Mouse (Mus musculus) embryonic facial prominence, embryonic 11.5 days (tissue): ENCODE measurements around the gene Noxa1. TPM values are rescaled to one million over a fixed set of nuclear protein-coding genes. Genes with fewer than 3 reads are reported as not detected.

Experiments used
- ATAC-seq: fragments of 200-750 bp; cut with Nextera tagmentation; replicated peaks from 2 replicates; pipeline ENCODE4 v1.8.0; 2017; ENCODE audit warnings: low read depth; ENCODE audit not compliant: insufficient number of reproducible peaks, low FRiP score, low TSS enrichment
- DNase-seq: peaks from one replicate; pipeline ENCODE4 v3.0.0-alpha.2; 2015; ENCODE audit warnings: low spot score
- H3K27ac ChIP-seq: fragments of 300-500 bp; sonication (generic); replicated peaks from 2 replicates; pipeline ENCODE4 v1.5.1; 2014; ENCODE audit warnings: mild to moderate bottlenecking, low read depth, low read length, control low read depth
- H3K27me3 ChIP-seq: fragments of 300-500 bp; sonication (generic); 2 replicates; pipeline ENCODE4 v1.6.1; 2014; ENCODE audit warnings: mild to moderate bottlenecking, low read length, moderate library complexity, mixed read lengths; ENCODE audit not compliant: control insufficient read depth, insufficient read depth
- H3K36me3 ChIP-seq: fragments of 300-500 bp; sonication (generic); replicated peaks from 2 replicates; pipeline ENCODE4 v1.6.1; 2014; ENCODE audit warnings: low read depth, mild to moderate bottlenecking, low read length, moderate library complexity, mixed read lengths; ENCODE audit not compliant: control insufficient read depth, insufficient read depth
- H3K4me1 ChIP-seq: fragments of 300-500 bp; sonication (generic); 2 replicates; pipeline ENCODE4 v1.6.1; 2014; ENCODE audit warnings: low read length, mixed read lengths; ENCODE audit not compliant: control insufficient read depth, insufficient read depth
- H3K4me2 ChIP-seq: fragments of 300-500 bp; sonication (generic); 2 replicates; pipeline ENCODE4 v1.6.1; 2014; ENCODE audit warnings: low read depth, mild to moderate bottlenecking, control low read depth, low read length, moderate library complexity
- H3K4me3 ChIP-seq: fragments of 300-500 bp; sonication (generic); 2 replicates; pipeline ENCODE4 v1.5.1; 2014; ENCODE audit warnings: low read depth, low read length, control low read depth
- H3K9ac ChIP-seq: fragments of 300-500 bp; sonication (generic); replicated peaks from 2 replicates; pipeline ENCODE4 v1.6.1; 2014; ENCODE audit warnings: mild to moderate bottlenecking, control low read depth, low read length
- H3K9me3 ChIP-seq: fragments of 300-500 bp; sonication (generic); replicated peaks from 2 replicates; pipeline ENCODE4 v1.6.1; 2016; ENCODE audit warnings: mild to moderate bottlenecking, low read length, inconsistent platforms, mixed read lengths; ENCODE audit not compliant: control insufficient read depth
- WGBS: fragments of 180-500 bp; shearing (Covaris S2); extraction: QIAGEN DNeasy Blood & Tissue Kit; methylation state at CpG from one replicate; pipeline ENCODE4 v1.1.7; 2014; 5-methylcytosine and 5-hydroxymethylcytosine counted together
- polyA plus RNA-seq: library from polyadenylated mRNA; unstranded; fragments of >200 nt; fragmentation: Nextera tagmentation; extraction: Ambion mirVana; gene quantifications from 2 replicates; pipeline ENCODE4 v1.2.1, GENCODE M21; 2014

Gene Noxa1
- polyA plus RNA-seq, 1 experiment from 2014 or later = not detected

DNA sequence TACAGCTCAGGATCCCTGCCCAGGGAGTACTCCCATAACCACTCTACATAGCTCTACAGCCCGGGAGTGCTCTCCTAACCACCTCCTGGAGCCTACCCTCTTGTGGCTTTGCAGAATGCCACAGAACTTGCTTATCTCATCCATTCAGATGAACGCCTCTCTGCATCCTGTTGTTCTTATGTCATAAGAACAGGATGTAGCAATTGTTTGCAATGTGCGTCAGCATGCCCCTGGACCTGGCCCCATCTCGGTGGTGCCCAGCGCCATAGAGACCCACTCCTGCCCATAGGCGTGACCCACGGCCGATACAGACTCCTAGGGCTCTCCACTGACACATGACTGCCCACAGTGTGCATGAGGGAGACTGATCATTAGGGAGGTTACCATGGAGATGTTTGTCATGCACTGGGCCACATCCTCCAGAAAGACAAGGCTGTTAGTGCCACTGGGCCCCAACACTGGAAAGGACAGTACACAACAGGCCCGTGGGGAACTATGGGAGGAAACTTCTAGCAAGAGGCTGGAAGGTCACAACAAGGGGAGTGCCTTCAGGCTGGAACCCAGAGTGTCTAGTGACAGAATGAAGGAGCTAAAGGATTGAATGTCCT lies 16.3 kb upstream of the Noxa1 start:
- Histone ChIP-seq H3K36me3 (no peaks in the 10 kb centered on the region), H3K27me3 (no peaks in the 10 kb centered on the region), H3K27ac (no peak overlapping the region), H3K9me3 (no peaks in the 10 kb centered on the region), H3K4me1 (no peaks in the 10 kb centered on the region), H3K4me2 (no peak overlapping the region), H3K9ac (no peak overlapping the region), H3K4me3 (no peak overlapping the region)
- ATAC-seq = no peak
- no peak for DNase-seq
- WGBS = 70% methylated on average over 9 of the region's 9 CpGs

DNA sequence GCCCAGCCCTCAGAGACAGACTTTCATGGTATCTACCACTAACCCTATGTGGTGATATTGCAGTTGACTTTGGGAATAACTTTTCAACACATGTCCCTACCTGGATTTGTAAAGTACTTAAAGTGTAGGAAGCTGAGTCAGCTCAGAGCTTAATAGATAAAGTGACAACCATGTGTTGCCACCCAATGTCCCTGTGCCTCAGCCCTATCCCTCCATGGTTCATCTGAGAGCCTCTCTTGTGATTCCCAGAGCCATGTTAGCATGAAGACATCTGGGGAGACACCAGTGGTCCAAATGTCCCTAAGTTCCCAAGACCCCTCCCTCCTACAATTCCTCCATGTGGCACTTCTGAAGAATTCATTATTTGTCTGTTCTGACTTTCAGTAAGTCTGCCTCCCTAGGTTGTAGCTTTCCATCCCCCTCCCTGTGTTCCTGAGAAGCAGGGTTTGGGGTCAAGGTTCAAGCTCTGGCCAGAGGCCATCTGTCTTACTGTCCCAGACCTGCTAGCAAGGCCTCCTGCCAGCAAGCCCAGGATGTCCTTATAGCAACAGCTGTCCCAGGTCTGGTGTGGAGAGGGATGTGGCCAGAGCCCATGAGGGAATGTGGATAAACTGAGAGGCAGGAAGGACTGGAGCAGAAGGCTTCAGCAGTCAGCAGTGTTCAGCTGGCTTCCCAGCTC lies 15.7 kb upstream of the Noxa1 start:
- H3K27ac ChIP-seq = no peak overlapping the region
- H3K9ac ChIP-seq = no peak overlapping the region
- H3K9me3 ChIP-seq = no peaks in the 10 kb centered on the region
- no peak overlapping the region for H3K4me2 ChIP-seq
- no peak overlapping the region for H3K4me3 ChIP-seq
- H3K36me3 ChIP-seq = no peaks in the 10 kb centered on the region
- DNase-seq (no peak), ATAC-seq (no peak)
- no peaks in the 10 kb centered on the region for H3K27me3 ChIP-seq
- no peaks in the 10 kb centered on the region for H3K4me1 ChIP-seq

DNA sequence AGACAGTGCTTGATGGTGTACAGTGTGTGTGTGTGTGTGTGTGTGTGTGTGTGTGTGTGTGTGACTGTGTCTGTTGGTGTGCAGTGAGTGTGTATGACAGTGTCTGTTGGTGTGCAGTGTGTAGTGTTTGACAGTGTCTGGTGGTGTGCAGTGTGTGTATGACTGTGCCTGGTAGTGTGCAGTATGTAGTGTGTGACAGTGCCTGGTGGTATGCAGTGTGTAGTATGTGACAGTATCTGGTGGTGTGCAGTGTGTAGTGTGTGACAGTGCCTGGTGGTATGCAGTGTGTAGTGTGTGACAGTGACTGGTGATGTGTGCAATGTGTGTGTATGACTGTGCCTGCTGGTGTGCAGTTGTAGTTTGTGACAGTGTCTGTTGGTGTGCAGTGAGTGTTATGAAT lies 14.5 kb upstream of the Noxa1 start:
- H3K4me3 ChIP-seq = no peak overlapping the region
- no peaks in the 10 kb centered on the region for H3K27me3 ChIP-seq
- no peak overlapping the region for H3K4me2 ChIP-seq
- H3K9ac ChIP-seq = no peak overlapping the region
- no peak overlapping the region for H3K27ac ChIP-seq
- no peaks in the 10 kb centered on the region for H3K36me3 ChIP-seq
- no peaks in the 10 kb centered on the region for H3K4me1 ChIP-seq
- ATAC-seq = 0 out of 2 replicates have a peak, but pooled peaks have one; percentile 37
- no peaks in the 10 kb centered on the region for H3K9me3 ChIP-seq
- no peak for DNase-seq

DNA sequence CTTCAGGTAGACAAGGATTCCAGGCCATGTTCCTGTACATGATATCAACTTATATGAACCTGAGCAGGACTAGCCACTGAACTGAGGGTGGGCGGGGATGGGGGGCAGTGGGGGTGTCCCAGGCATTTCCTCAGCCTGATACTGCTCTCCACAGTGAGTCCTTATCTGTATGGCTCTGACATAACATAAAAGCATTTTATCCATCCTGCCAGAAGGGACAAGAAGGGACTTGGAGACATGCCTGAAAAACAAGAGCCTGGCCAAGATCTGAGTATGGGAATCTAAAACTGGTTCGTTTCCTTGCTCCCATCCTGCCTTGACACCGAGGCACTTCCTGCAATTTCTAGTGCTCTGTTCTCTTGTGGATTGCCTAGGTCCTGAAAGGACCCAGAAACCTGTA lies 11.1 kb upstream of the Noxa1 start:
- Histone ChIP-seq H3K27ac (no peak overlapping the region), H3K4me1 (no peaks in the 10 kb centered on the region), H3K9ac (no peak overlapping the region), H3K4me2 (no peak overlapping the region), H3K36me3 (no peaks in the 10 kb centered on the region), H3K9me3 (no peaks in the 10 kb centered on the region), H3K4me3 (no peak overlapping the region), H3K27me3 (no peaks in the 10 kb centered on the region)
- ATAC-seq (no peak), DNase-seq (no peak)
- WGBS = 87% methylated on average over 3 of the region's 3 CpGs

DNA sequence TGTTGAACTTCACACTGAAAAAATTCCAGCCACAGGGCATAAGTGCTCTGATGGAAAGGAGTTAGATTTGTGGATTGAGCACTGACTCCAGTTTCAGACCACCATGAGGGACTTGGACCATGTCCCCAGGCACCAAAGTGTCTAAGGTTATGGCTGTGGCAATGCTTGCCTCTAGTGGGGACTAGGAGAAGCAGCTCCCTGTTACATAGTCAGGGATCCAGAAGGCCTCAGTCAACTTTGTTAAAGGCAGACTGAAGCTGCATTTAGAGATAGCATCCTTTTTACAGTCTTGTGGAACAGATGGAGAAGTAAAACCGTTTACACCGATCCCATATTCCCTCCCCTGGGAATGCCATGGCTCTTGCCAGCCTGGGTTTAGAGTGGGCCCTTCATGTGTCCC lies 9.2 kb upstream of the Noxa1 start:
- H3K36me3 ChIP-seq = no peaks in the 10 kb centered on the region
- no peak overlapping the region for H3K4me2 ChIP-seq
- no peaks in the 10 kb centered on the region for H3K9me3 ChIP-seq
- H3K4me1 ChIP-seq = no peaks in the 10 kb centered on the region
- H3K4me3 ChIP-seq = no peak overlapping the region
- H3K9ac ChIP-seq = no peak overlapping the region
- DNase-seq (no peak), ATAC-seq (no peak)
- no peaks in the 10 kb centered on the region for H3K27me3 ChIP-seq
- H3K27ac ChIP-seq = no peak overlapping the region
- WGBS = 81% methylated on average over 2 of the region's 2 CpGs

DNA sequence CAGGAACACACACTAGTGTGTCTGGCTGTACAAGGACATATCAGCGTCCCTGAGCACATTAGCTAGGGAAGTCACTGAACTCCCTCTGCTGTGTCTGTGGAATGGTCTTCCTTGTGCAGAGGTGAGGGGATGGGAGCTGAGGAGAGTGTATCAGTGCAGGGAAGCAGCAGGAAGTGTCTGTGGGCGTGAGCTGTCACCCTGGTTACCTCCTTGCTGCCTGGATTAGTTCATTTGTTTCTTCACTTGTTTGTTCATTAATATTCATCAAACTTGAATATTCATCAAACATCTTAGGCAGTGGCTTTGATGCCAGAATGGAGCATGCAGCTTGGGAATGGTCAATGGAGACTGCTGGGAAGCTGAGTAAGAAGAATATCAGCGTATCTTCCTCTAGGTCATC lies 4.8 kb upstream of the Noxa1 start:
- Histone ChIP-seq H3K9ac (no peak overlapping the region), H3K4me1 (0 out of 2 replicates have a peak, but pooled peaks cover 2% of the 10 kb centered on the region), H3K36me3 (no peaks in the 10 kb centered on the region), H3K4me3 (no peak overlapping the region), H3K27me3 (no peaks in the 10 kb centered on the region), H3K27ac (no peak overlapping the region), H3K9me3 (no peaks in the 10 kb centered on the region), H3K4me2 (no peak overlapping the region)
- DNase-seq (no peak), ATAC-seq (no peak)
- WGBS = 77% methylated on average over 3 of the region's 3 CpGs

DNA sequence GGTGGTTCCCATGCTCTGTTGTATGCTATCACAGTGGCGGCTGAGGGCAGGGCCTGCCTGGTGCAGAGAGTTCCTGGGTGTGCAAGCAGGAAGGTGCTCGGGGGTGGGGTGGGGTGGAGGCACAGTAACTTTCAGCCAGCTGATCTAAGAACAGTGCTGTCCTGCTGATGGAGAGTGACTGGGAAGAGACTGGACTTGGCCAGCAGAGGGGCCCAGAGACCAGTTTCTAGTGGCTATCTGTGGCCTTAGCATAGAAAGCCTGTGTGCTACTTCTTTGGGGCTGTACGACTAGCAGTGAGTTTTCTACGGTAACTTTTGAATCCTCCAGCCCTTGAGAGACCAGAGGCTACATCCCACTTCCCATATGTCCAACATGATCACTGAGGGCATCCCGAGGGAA lies 4.0 kb upstream of the Noxa1 start:
- 51% methylated on average over 5 of the region's 5 CpGs for WGBS
- no peak overlapping the region for H3K4me2 ChIP-seq
- DNase-seq (peak; percentile 17), ATAC-seq (0 out of 2 replicates have a peak, but pooled peaks have one; percentile 19)
- no peaks in the 10 kb centered on the region for H3K36me3 ChIP-seq
- H3K27me3 ChIP-seq = no peaks in the 10 kb centered on the region
- 0 out of 2 replicates have a peak, but pooled peaks cover 2% of the 10 kb centered on the region for H3K4me1 ChIP-seq
- H3K9me3 ChIP-seq = no peaks in the 10 kb centered on the region
- H3K27ac ChIP-seq = no peak overlapping the region
- no peak overlapping the region for H3K4me3 ChIP-seq
- no peak overlapping the region for H3K9ac ChIP-seq

DNA sequence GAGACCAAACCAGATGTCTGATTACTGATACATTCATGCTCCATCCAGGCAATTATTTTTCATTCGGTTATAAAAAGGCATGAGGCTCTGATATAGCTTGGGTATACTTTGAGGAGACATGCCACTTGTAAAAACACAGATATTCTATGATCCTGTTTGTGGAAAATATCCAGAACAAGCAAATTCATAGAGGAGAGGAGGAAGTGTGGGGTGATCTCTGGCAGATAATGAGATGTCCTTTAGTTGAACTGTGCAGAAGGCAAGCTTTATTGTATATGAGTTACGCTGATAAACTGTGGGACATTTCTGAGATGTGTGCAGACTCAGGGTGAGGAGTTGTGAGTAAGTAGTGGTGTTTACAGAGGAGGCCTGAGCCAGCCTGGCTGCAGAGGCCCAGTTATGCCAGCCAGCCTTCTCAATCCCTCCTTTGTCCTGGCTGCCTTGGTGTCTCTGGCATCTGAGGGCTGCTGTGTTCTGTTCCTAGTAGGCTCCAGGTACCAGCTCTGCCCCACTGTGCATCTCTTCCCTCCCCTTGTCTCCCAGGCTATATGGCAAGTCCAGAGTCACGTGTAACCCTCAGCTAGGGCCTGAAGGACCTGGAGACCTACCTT lies 3.2 kb upstream of the Noxa1 start:
- 78% methylated on average over 3 of the region's 3 CpGs for WGBS
- Histone ChIP-seq H3K36me3 (no peaks in the 10 kb centered on the region), H3K27ac (no peak overlapping the region), H3K9ac (no peak overlapping the region), H3K4me1 (0 out of 2 replicates have a peak, but pooled peaks cover 2% of the 10 kb centered on the region), H3K9me3 (no peaks in the 10 kb centered on the region), H3K4me3 (no peak overlapping the region), H3K27me3 (no peaks in the 10 kb centered on the region), H3K4me2 (no peak overlapping the region)
- ATAC-seq = no peak
- no peak for DNase-seq
